Mouse (Mus musculus) midbrain, embryonic 16.5 days (tissue): ENCODE results near the gene Camk2d. TPM values are rescaled to one million over a fixed set of nuclear protein-coding genes. Genes with fewer than 3 reads are reported as not detected.

Experiments used
- ATAC-seq: fragments of 200-750 bp; cut with Nextera tagmentation; 2 replicates; pipeline ENCODE4 v1.8.0; 2017; ENCODE audit warnings: moderate TSS enrichment
- H3K27ac ChIP-seq: fragments of 300-500 bp; sonication (generic); 2 replicates; pipeline ENCODE4 v1.5.1; 2014; ENCODE audit warnings: mild to moderate bottlenecking, low read length, mixed read lengths
- H3K27me3 ChIP-seq: fragments of 300-500 bp; sonication (generic); 2 replicates; pipeline ENCODE4 v1.6.1; 2014; ENCODE audit warnings: low read depth, low read length, mixed read lengths; ENCODE audit not compliant: control insufficient read depth, insufficient read depth
- H3K36me3 ChIP-seq: fragments of 300-500 bp; sonication (generic); 2 replicates; pipeline ENCODE4 v1.6.1; 2014; ENCODE audit warnings: mild to moderate bottlenecking, low read length, moderate library complexity, mixed read lengths; ENCODE audit not compliant: control insufficient read depth, insufficient read depth
- H3K4me1 ChIP-seq: fragments of 300-500 bp; sonication (generic); 2 replicates; pipeline ENCODE4 v1.6.1; 2014; ENCODE audit warnings: mild to moderate bottlenecking, low read length, mixed read lengths; ENCODE audit not compliant: control insufficient read depth, insufficient read depth
- H3K4me2 ChIP-seq: fragments of 300-500 bp; sonication (generic); 2 replicates; pipeline ENCODE4 v1.6.1; 2014; ENCODE audit warnings: mild to moderate bottlenecking, low read length, mixed read lengths
- H3K4me3 ChIP-seq: fragments of 300-500 bp; sonication (generic); 2 replicates; pipeline ENCODE4 v1.5.1; 2014; ENCODE audit warnings: low read depth, mild to moderate bottlenecking, low read length, moderate library complexity, mixed read lengths
- H3K9ac ChIP-seq: fragments of 300-500 bp; sonication (generic); 2 replicates; pipeline ENCODE4 v1.6.1; 2014; ENCODE audit warnings: low read depth, low read length, mixed read lengths
- H3K9me3 ChIP-seq: fragments of 300-500 bp; sonication (generic); replicated peaks from 2 replicates; pipeline ENCODE4 v1.6.1; 2014; ENCODE audit warnings: mild to moderate bottlenecking, low read length, mixed read lengths; ENCODE audit not compliant: control insufficient read depth, poor library complexity, severe bottlenecking
- WGBS: fragments of 180-500 bp; shearing (Covaris S2); extraction: QIAGEN DNeasy Blood & Tissue Kit; methylation state at CpG from one replicate; pipeline ENCODE4 v1.1.7; 2014; 5-methylcytosine and 5-hydroxymethylcytosine counted together
- polyA plus RNA-seq: library from polyadenylated mRNA; unstranded; fragments of >200 nt; fragmentation: Nextera tagmentation; extraction: Ambion mirVana; gene quantifications from 2 replicates; pipeline ENCODE4 v1.2.1, GENCODE M21; 2015

Gene Camk2d
- polyA plus RNA-seq, 1 experiment from 2014 or later: 74.7 TPM

DNA sequence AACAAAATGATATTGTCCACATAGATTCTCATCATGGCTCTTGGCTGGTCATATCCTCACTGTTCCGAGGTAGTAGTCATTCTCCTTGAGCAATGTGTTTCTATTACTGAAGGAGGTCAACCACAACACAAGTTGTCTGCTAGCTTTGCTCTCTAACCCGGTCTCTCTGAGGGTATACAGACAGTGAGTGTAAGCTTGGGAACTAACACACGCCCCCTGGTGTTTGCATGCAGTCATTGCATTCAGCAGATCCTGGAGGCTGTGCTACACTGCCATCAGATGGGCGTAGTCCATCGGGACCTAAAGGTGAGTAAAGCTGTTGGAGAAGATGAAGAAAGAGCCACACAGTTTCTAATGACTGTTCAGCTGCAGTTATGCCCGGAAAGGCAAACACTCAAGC is 175.4 kb downstream of the Camk2d start:
- Histone ChIP-seq H3K27ac (no peak overlapping the region), H3K36me3 (no peaks in the 10 kb centered on the region), H3K4me1 (no peaks in the 10 kb centered on the region), H3K9ac (no peak overlapping the region), H3K27me3 (no peaks in the 10 kb centered on the region), H3K4me2 (no peak overlapping the region), H3K9me3 (no peaks in the 10 kb centered on the region), H3K4me3 (no peak overlapping the region)
- ATAC-seq: peak; percentile 93
- 25% methylated on average over 6 of the region's 6 CpGs for WGBS

DNA sequence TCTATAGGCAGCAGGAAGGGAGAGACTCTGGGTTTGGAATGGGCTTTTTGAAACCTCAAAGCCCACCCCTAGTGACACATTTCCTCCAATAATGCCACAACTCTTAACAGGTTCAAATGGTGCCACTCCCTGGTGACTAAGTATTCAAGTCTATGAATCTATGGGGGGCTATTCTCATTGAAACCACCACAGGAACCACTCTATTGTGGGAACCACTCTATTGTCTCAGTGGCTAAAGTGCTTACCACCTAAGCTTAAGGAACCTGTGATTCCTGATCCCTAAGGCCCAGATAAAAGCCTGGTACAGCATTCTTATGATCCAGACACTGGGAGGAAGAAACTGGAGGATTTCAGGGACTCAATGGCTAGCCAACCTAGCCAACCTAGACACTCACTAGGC is 179.9 kb downstream of the Camk2d start:
- Histone ChIP-seq H3K4me3 (no peak overlapping the region), H3K27ac (no peak overlapping the region), H3K36me3 (no peaks in the 10 kb centered on the region), H3K4me2 (no peak overlapping the region), H3K9ac (no peak overlapping the region), H3K27me3 (no peaks in the 10 kb centered on the region), H3K4me1 (no peaks in the 10 kb centered on the region), H3K9me3 (no peaks in the 10 kb centered on the region)
- no peak for ATAC-seq

GRCm38 (mm10) chr3:126777101-126777500 is 181.0 kb downstream of the Camk2d start:
- H3K4me1 ChIP-seq: no peaks in the 10 kb centered on the region
- H3K4me2 ChIP-seq: no peak overlapping the region
- no peaks in the 10 kb centered on the region for H3K9me3 ChIP-seq
- no peak overlapping the region for H3K4me3 ChIP-seq
- no peak overlapping the region for H3K27ac ChIP-seq
- H3K36me3 ChIP-seq: no peaks in the 10 kb centered on the region
- no peak overlapping the region for H3K9ac ChIP-seq
- no peaks in the 10 kb centered on the region for H3K27me3 ChIP-seq
- WGBS: 96% methylated on average over 9 of the region's 9 CpGs
- ATAC-seq: no peak

DNA sequence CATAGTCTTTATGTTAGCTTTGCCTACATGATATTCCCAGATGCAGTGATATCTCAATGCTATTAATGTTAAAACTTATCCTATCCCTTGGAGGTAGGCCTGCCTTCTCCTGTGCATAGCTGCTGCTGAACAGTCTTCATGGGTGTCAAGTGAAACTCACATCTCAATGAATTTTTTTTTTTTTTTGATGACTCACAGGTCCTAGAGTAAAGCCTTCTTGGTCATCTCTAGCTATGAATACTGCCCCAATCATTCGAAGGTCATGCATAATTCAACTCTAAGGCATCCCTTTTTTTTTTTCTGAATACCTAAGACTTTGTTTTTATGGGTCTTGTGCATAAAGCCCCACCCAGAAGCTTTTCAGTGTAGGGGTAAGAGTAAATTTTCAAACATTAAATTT is 181.8 kb downstream of the Camk2d start:
- WGBS: 90% methylated on average over 1 of the region's 1 CpGs
- ATAC-seq: no peak
- Histone ChIP-seq H3K36me3 (no peaks in the 10 kb centered on the region), H3K4me1 (no peaks in the 10 kb centered on the region), H3K4me2 (no peak overlapping the region), H3K27me3 (no peaks in the 10 kb centered on the region), H3K9ac (no peak overlapping the region), H3K4me3 (no peak overlapping the region), H3K27ac (no peak overlapping the region), H3K9me3 (no peaks in the 10 kb centered on the region)

GRCm38 (mm10) chr3:126780014-126780615 is 184.0 kb downstream of the Camk2d start:
- Histone ChIP-seq H3K4me1 (no peaks in the 10 kb centered on the region), H3K36me3 (0 out of 2 replicates have a peak, but pooled peaks cover 4% of the 10 kb centered on the region), H3K4me2 (no peak overlapping the region), H3K9ac (no peak overlapping the region), H3K27ac (no peak overlapping the region), H3K9me3 (no peaks in the 10 kb centered on the region), H3K4me3 (no peak overlapping the region), H3K27me3 (no peaks in the 10 kb centered on the region)
- 73% methylated on average over 5 of the region's 5 CpGs for WGBS
- ATAC-seq: no peak

- Histone ChIP-seq H3K27ac (no peak overlapping the region), H3K4me1 (no peaks in the 10 kb centered on the region), H3K9me3 (no peaks in the 10 kb centered on the region), H3K36me3 (peaks cover 10% of the 10 kb centered on the region), H3K4me2 (no peak overlapping the region), H3K27me3 (no peaks in the 10 kb centered on the region), H3K4me3 (no peak overlapping the region), H3K9ac (no peak overlapping the region)
- WGBS: 65% methylated on average over 2 of the region's 2 CpGs
- no peak for ATAC-seq
Measured at GRCm38 (mm10) chr3:126793035-126793964, 197.2 kb downstream of the Camk2d start.

DNA sequence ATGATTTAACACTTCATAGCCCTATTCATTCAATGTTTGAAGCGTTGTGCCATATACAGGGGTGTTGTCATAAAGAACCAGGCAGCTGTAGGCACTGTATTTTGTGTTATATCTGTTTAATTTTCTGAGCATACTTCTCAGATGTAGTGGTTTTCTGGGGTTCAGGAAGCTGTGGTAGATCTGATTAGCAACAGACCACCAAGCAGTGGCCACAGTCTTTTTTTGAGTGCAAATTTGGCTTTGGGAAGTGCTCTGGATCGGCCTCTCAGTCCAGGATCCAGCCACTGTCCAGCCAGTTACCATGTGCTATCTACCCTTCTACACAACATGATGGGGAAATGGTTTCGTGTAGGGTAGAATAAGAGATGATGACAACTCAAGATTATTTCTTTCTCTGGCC is 199.8 kb downstream of the Camk2d start:
- ATAC-seq: no peak

DNA sequence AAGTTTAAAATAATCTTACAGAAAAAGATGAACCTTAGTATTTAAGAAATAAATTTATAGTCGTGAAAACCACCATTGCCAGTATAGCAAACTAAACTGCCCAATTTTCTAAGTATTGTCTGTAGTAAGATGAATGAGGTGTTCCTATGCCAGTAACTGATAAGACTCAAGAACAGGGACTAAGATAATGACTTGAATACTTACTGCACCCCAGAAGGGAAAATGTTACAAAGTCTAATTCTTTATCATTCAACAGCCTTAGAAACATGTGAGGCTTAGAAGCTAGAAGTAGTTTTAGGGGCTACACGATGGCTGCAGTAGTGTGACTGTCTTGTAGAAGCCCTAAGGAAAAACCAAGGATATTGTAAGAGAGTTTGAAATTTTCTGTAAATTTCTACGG is 200.9 kb downstream of the Camk2d start:
- no peak for ATAC-seq
- H3K4me1 ChIP-seq: no peaks in the 10 kb centered on the region
- H3K36me3 ChIP-seq: peaks cover 10% of the 10 kb centered on the region
- no peak overlapping the region for H3K9ac ChIP-seq
- no peaks in the 10 kb centered on the region for H3K9me3 ChIP-seq
- 96% methylated on average over 3 of the region's 3 CpGs for WGBS
- H3K4me3 ChIP-seq: no peak overlapping the region
- no peak overlapping the region for H3K4me2 ChIP-seq
- no peaks in the 10 kb centered on the region for H3K27me3 ChIP-seq
- H3K27ac ChIP-seq: no peak overlapping the region

More for the DNA sequence above, 199.8 kb downstream of the Camk2d start:
- Histone ChIP-seq H3K27me3 (no peaks in the 10 kb centered on the region), H3K36me3 (peaks cover 10% of the 10 kb centered on the region), H3K27ac (no peak overlapping the region), H3K9ac (no peak overlapping the region), H3K4me1 (no peaks in the 10 kb centered on the region), H3K4me2 (no peak overlapping the region), H3K9me3 (no peaks in the 10 kb centered on the region), H3K4me3 (no peak overlapping the region)
- WGBS: 86% methylated on average over 3 of the region's 3 CpGs

DNA sequence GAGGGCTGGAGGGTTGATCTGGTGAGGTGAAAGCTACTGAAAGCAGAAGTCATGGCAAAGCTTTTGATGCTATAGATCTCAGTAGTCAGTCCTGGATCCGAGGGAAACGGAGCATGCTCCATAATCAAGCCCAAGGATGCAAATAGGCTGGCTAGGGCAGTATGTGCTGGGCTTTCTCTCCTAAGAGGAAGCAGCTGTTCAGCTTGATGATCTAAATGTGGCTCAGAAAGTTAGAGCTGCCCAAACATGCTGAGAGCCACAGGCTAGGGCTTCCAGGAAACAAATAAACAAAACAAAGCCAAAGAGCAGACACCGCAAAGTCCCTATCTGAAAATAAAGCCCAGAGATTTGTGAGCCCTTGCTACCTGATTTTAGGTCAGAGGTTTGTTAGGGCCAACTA is 201.7 kb downstream of the Camk2d start:
- H3K9me3 ChIP-seq: no peaks in the 10 kb centered on the region
- WGBS: 94% methylated on average over 3 of the region's 3 CpGs

More for the DNA sequence above, 201.7 kb downstream of the Camk2d start:
- Histone ChIP-seq H3K9ac (no peak overlapping the region), H3K36me3 (peaks cover 10% of the 10 kb centered on the region), H3K4me1 (no peaks in the 10 kb centered on the region), H3K4me2 (no peak overlapping the region), H3K27ac (no peak overlapping the region), H3K27me3 (no peaks in the 10 kb centered on the region), H3K4me3 (no peak overlapping the region)
- no peak for ATAC-seq
